1 mouse cellular context compared by ENCODE assay signal in genomic region chr2:32040646-32041045, GRCm38 (mm10). TPM values are rescaled to one million over a fixed set of nuclear protein-coding genes. Genes with fewer than 3 reads are reported as not detected.
"Had no signal": no experiment of that assay in that cellular context is flagged by ENCODE, and none has a peak within 500 bp of the region (broad histone marks: within the 10 kb centered on the region; RNA-seq: fewer than 3 reads in every experiment).

No protein-coding gene starts in this region.

RNA-seq across cellular contexts. Expression of gene Plpp7, which starts 54.7 kb away (rescaled TPM):
- total RNA-seq: neutrophil, adult 5-6 weeks had no signal
